Mouse (Mus musculus) neural tube, embryonic 13.5 days (tissue): ENCODE data around the gene Rpl41. TPM values are rescaled to one million over a fixed set of nuclear protein-coding genes. Genes with fewer than 3 reads are reported as not detected.

Experiments used
- ATAC-seq: fragments of 200-750 bp; cut with Nextera tagmentation; 2 replicates; pipeline ENCODE4 v1.8.0; 2017; ENCODE audit warnings: low read depth, mild to moderate bottlenecking, moderate TSS enrichment, moderate library complexity
- H3K27ac ChIP-seq: fragments of 300-500 bp; sonication (generic); replicated peaks from 2 replicates; pipeline ENCODE4 v1.5.1; 2015; ENCODE audit warnings: moderate library complexity, mild to moderate bottlenecking, inconsistent platforms
- H3K27me3 ChIP-seq: fragments of 300-500 bp; sonication (generic); 2 replicates; pipeline ENCODE4 v1.6.1; 2015; ENCODE audit warnings: mild to moderate bottlenecking, inconsistent platforms
- H3K36me3 ChIP-seq: fragments of 300-500 bp; sonication (generic); 2 replicates; pipeline ENCODE4 v1.6.1; 2015; ENCODE audit warnings: mild to moderate bottlenecking, inconsistent platforms
- H3K4me1 ChIP-seq: fragments of 300-500 bp; sonication (generic); replicated peaks from 2 replicates; pipeline ENCODE4 v1.6.1; 2015; ENCODE audit warnings: inconsistent platforms
- H3K4me2 ChIP-seq: fragments of 300-500 bp; sonication (generic); 2 replicates; pipeline ENCODE4 v1.6.1; 2015; ENCODE audit warnings: inconsistent platforms, mild to moderate bottlenecking, moderate library complexity
- H3K4me3 ChIP-seq: fragments of 300-500 bp; sonication (generic); 2 replicates; pipeline ENCODE4 v1.5.1; 2015; ENCODE audit warnings: mild to moderate bottlenecking, inconsistent platforms
- H3K9ac ChIP-seq: fragments of 300-500 bp; sonication (generic); 2 replicates; pipeline ENCODE4 v1.6.1; 2015; ENCODE audit warnings: moderate library complexity, mild to moderate bottlenecking, inconsistent platforms
- H3K9me3 ChIP-seq: fragments of 300-500 bp; sonication (generic); 2 replicates; pipeline ENCODE4 v1.6.1; 2016; ENCODE audit warnings: inconsistent platforms
- WGBS: fragments of 180-500 bp; shearing (Covaris S2); methylation state at CpG from one replicate; pipeline ENCODE4 v1.1.7; 2015; 5-methylcytosine and 5-hydroxymethylcytosine counted together
- microRNA-seq: library from miRNA; unstranded; fragments of <30 nt; microRNA quantifications from one replicate; pipeline ENCODE4, GENCODE M21; 2016
- polyA plus RNA-seq: library from polyadenylated mRNA; unstranded; fragments of >200 nt; fragmentation: Nextera tagmentation; extraction: Ambion mirVana; gene quantifications from 2 replicates; pipeline ENCODE4 v1.2.1, GENCODE M21; 2015

Gene Rpl41
- polyA plus RNA-seq, 1 experiment from 2014 or later, result 2,730 TPM

- H3K27ac ChIP-seq, result no peak overlapping the region
- ATAC-seq, result no peak
These were observed 45.6 kb downstream of the Rpl41 start for GRCm38 (mm10) chr10:128503532-128503931.

GRCm38 (mm10) chr10:128502341-128502740 lies 46.8 kb downstream of the Rpl41 start:
- Histone ChIP-seq H3K27ac (no peak overlapping the region), H3K36me3 (peaks cover 3% of the 10 kb centered on the region; the same call in 1 of the 2 replicates), H3K27me3 (no peaks in the 10 kb centered on the region), H3K4me2 (no peak overlapping the region), H3K4me1 (peaks cover 18% of the 10 kb centered on the region), H3K9ac (no peak overlapping the region), H3K9me3 (no peaks in the 10 kb centered on the region), H3K4me3 (no peak overlapping the region)
- ATAC-seq, result no peak
- 79% methylated on average over 5 of the region's 5 CpGs for WGBS

More at GRCm38 (mm10) chr10:128503532-128503931, 45.6 kb downstream of the Rpl41 start:
- H3K9ac ChIP-seq, result no peak overlapping the region
- no peak overlapping the region for H3K4me3 ChIP-seq
- peaks cover 7% of the 10 kb centered on the region; the same call in 1 of the 2 replicates for H3K4me1 ChIP-seq
- peaks cover 3% of the 10 kb centered on the region; the same call in 1 of the 2 replicates for H3K36me3 ChIP-seq
- no peak overlapping the region for H3K4me2 ChIP-seq
- 71% methylated on average over 8 of the region's 8 CpGs for WGBS
- no peaks in the 10 kb centered on the region for H3K27me3 ChIP-seq
- no peaks in the 10 kb centered on the region for H3K9me3 ChIP-seq

GRCm38 (mm10) chr10:128499116-128499671 lies 49.9 kb downstream of the Rpl41 start:
- Histone ChIP-seq H3K9me3 (no peaks in the 10 kb centered on the region), H3K36me3 (no peaks in the 10 kb centered on the region), H3K4me1 (peaks cover 40% of the 10 kb centered on the region), H3K27me3 (no peaks in the 10 kb centered on the region), H3K9ac (peak overlapping the region; percentile 71), H3K4me3 (peak overlapping the region; percentile 60), H3K4me2 (peak overlapping the region; percentile 81), H3K27ac (peak overlapping the region; percentile 84)
- ATAC-seq, result 0 out of 2 replicates have a peak, but pooled peaks have one; percentile 7
- WGBS, result under 1% methylated on average over 21 of the region's 21 CpGs

GRCm38 (mm10) chr10:128498590-128498989 lies 50.5 kb downstream of the Rpl41 start, which contains the start of gene Myl6b:
TSS of gene Myl6b (minus strand) at chr10:128498685.
- Histone ChIP-seq H3K9ac (peak within 1 kb of the TSS; percentile 71), H3K4me3 (peak within 1 kb of the TSS; percentile 60), H3K27me3 (no peaks in the 10 kb centered on the region), H3K36me3 (no peaks in the 10 kb centered on the region), H3K4me1 (peaks cover 40% of the 10 kb centered on the region), H3K9me3 (no peaks in the 10 kb centered on the region), H3K27ac (peak within 1 kb of the TSS; percentile 84), H3K4me2 (peak within 1 kb of the TSS; percentile 81)
- peak; percentile 78 for ATAC-seq
- WGBS, result under 1% methylated on average over 27 of the region's 27 CpGs

Small RNAs within 50 kb of the gene (microRNA-seq; reads per million reads assigned to microRNA genes)
- gene Gm47275 (not detected), gene Mir6916 (not detected), gene Mir6917 (not detected)

Other genes with a start within 250 kb of the Rpl41 start
- gene Pan2, start 246.0 kb downstream of the Rpl41 start, polyA plus RNA-seq, result 22.2 and 24.3 TPM in 2 replicates
- 221 and 241 TPM in 2 replicates for gene Cnpy2, start 226.8 kb downstream of the Rpl41 start, polyA plus RNA-seq
- gene Cs, start 211.6 kb downstream of the Rpl41 start, polyA plus RNA-seq, result 228 and 239 TPM in 2 replicates
- gene Coq10a, start 180.3 kb downstream of the Rpl41 start, polyA plus RNA-seq, result 34.9 and 41.0 TPM in 2 replicates
- 9.5 and 12.1 TPM in 2 replicates for gene Ankrd52, start 172.2 kb downstream of the Rpl41 start, polyA plus RNA-seq
- gene Slc39a5, start 148.1 kb downstream of the Rpl41 start, polyA plus RNA-seq, result not detected in 2 replicates
- gene Nabp2, start 137.8 kb downstream of the Rpl41 start, polyA plus RNA-seq, result 124 and 129 TPM in 2 replicates
- 73.4 and 74.3 TPM in 2 replicates for gene Rnf41, start 137.6 kb downstream of the Rpl41 start, polyA plus RNA-seq
- 176 and 184 TPM in 2 replicates for gene Smarcc2, start 90.1 kb downstream of the Rpl41 start, polyA plus RNA-seq
- gene Myl6, start 55.2 kb downstream of the Rpl41 start, polyA plus RNA-seq, result 1,017 and 1,105 TPM in 2 replicates
- 4.1 and 5.0 TPM in 2 replicates for gene Myl6b, start 50.6 kb downstream of the Rpl41 start, polyA plus RNA-seq
- gene Esyt1, start 23.4 kb downstream of the Rpl41 start, polyA plus RNA-seq, result 31.5 and 35.1 TPM in 2 replicates
- 19.4 and 19.9 TPM in 2 replicates for gene Zc3h10, start 1.5 kb downstream of the Rpl41 start, polyA plus RNA-seq
- 124 and 136 TPM in 2 replicates for gene Pa2g4, start 16.7 kb upstream of the Rpl41 start, polyA plus RNA-seq
- gene Erbb3, start 40.3 kb upstream of the Rpl41 start, polyA plus RNA-seq, result 9.5 and 9.9 TPM in 2 replicates
- 407 and 470 TPM in 2 replicates for gene Rps26, start 77.4 kb upstream of the Rpl41 start, polyA plus RNA-seq
- 12.1 and 13.2 TPM in 2 replicates for gene Ikzf4, start 96.7 kb upstream of the Rpl41 start, polyA plus RNA-seq
- 17.3 and 17.5 TPM in 2 replicates for gene Suox, start 124.8 kb upstream of the Rpl41 start, polyA plus RNA-seq
- gene Rab5b, start 147.0 kb upstream of the Rpl41 start, polyA plus RNA-seq, result 103 and 104 TPM in 2 replicates
- gene Pmel, start 154.9 kb upstream of the Rpl41 start, polyA plus RNA-seq, result 0.50 and 1.0 TPM in 2 replicates
- 23.3 and 29.1 TPM in 2 replicates for gene Cdk2, start 155.7 kb upstream of the Rpl41 start, polyA plus RNA-seq
- gene Dgka, start 195.6 kb upstream of the Rpl41 start, polyA plus RNA-seq, result 7.8 and 8.2 TPM in 2 replicates
- gene Pym1, start 198.6 kb upstream of the Rpl41 start, polyA plus RNA-seq, result 44.1 and 46.6 TPM in 2 replicates
- gene Mmp19, start 241.6 kb upstream of the Rpl41 start, polyA plus RNA-seq, result 0.59 and 0.63 TPM in 2 replicates